Mouse (Mus musculus) heart, embryonic 12.5 days (tissue): ENCODE measurements at regions not wholly inside any gene's neighbourhood (a gene's known extent, or its start where the extent isn't known, plus 50 kb on each side); places are given as distances from the start of the nearest gene placed in this dataset.

Source experiments
- ATAC-seq: fragments of 200-750 bp; cut with Nextera tagmentation; 2 replicates; pipeline ENCODE4 v1.8.0; 2017; ENCODE audit warnings: moderate TSS enrichment, moderate library complexity; ENCODE audit not compliant: insufficient number of reproducible peaks, low FRiP score
- H3K27ac ChIP-seq: fragments of 300-500 bp; sonication (generic); 2 replicates; pipeline ENCODE4 v1.5.1; 2016; ENCODE audit warnings: mild to moderate bottlenecking, moderate library complexity; ENCODE audit not compliant: poor library complexity, severe bottlenecking
- H3K27me3 ChIP-seq: fragments of 300-500 bp; sonication (generic); replicated peaks from 2 replicates; pipeline ENCODE4 v1.6.1; 2016; ENCODE audit warnings: mild to moderate bottlenecking, moderate library complexity
- H3K36me3 ChIP-seq: fragments of 300-500 bp; sonication (generic); 2 replicates; pipeline ENCODE4 v1.6.1; 2016; ENCODE audit warnings: mild to moderate bottlenecking, moderate library complexity
- H3K4me1 ChIP-seq: fragments of 300-500 bp; sonication (generic); replicated peaks from 2 replicates; pipeline ENCODE4 v1.6.1; 2016; ENCODE audit warnings: mild to moderate bottlenecking
- H3K4me2 ChIP-seq: fragments of 300-500 bp; sonication (generic); 2 replicates; pipeline ENCODE4 v1.6.1; 2016; ENCODE audit warnings: mild to moderate bottlenecking, moderate library complexity
- H3K4me3 ChIP-seq: fragments of 300-500 bp; sonication (generic); 2 replicates; pipeline ENCODE4 v1.5.1; 2016; ENCODE audit warnings: mild to moderate bottlenecking
- H3K9ac ChIP-seq: fragments of 300-500 bp; sonication (generic); 2 replicates; pipeline ENCODE4 v1.6.1; 2016; ENCODE audit warnings: mild to moderate bottlenecking, moderate library complexity
- H3K9me3 ChIP-seq: fragments of 300-500 bp; sonication (generic); replicated peaks from 2 replicates; pipeline ENCODE4 v1.6.1; 2016; ENCODE audit warnings: mild to moderate bottlenecking, moderate library complexity
- WGBS: fragments of 180-500 bp; shearing (Covaris S2); methylation state at CpG from one replicate; pipeline ENCODE4 v1.1.7; 2016; 5-methylcytosine and 5-hydroxymethylcytosine counted together

DNA sequence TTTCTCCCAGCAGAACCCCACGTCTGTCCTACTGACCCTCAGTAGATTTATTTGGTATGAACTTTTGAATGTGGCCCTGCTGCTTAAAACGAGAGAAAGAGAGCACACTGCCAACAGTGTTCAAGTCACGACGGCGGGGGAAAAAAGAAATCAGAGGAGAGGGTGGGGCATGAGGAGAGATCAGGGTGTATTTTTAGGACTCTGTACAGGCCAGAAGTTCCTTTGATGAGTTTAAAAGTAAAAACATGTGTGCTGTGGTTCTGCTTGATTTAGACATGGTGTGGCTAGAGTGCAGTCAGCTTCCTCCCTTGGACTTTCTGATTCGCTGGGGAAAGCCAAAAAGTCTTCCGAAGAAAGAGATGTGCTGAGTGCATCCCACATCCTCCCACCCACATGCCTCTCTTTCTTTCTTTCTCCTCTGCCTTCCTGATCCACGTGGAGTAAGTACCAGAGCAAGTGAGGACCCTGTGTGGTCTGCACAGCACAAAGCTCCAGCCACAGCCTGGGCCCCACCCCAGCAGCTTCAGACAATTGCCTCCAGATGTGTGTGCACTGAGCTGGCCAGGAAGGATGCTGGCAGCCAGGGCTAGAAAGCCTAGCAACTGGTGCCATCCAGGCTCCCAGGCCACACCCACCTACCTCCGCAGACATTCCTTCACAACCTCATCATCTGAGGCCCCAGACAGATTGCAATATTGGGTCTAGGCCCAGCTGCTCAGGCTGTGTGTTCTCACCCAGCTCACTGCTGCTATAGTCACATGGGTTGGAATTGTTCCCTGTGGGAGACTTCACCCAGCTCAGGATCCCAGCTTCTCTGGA is 78.5 kb upstream of the Cdh5 start:
- Histone ChIP-seq H3K27me3 (peaks cover 6% of the 10 kb centered on the region; the same call in 1 of the 2 replicates), H3K9ac (no peak overlapping the region), H3K36me3 (no peaks in the 10 kb centered on the region), H3K9me3 (no peaks in the 10 kb centered on the region), H3K4me1 (peaks cover 20% of the 10 kb centered on the region), H3K4me2 (no peak overlapping the region), H3K4me3 (no peak overlapping the region), H3K27ac (peak overlapping the region; percentile 36; the same call in 1 of the 2 replicates)
- ATAC-seq, result peak; percentile 55; the same call in 1 of the 2 replicates
- 41% methylated on average over 9 of the region's 9 CpGs for WGBS

- no peak for ATAC-seq
- Histone ChIP-seq H3K4me3 (no peak overlapping the region), H3K4me1 (peaks cover 17% of the 10 kb centered on the region), H3K9ac (no peak overlapping the region), H3K9me3 (peaks cover 5% of the 10 kb centered on the region), H3K36me3 (no peaks in the 10 kb centered on the region), H3K27me3 (0 out of 2 replicates have a peak, but pooled peaks cover 6% of the 10 kb centered on the region), H3K4me2 (no peak overlapping the region), H3K27ac (no peak overlapping the region)
- WGBS, result 77% methylated on average over 11 of the region's 11 CpGs
Measured at GRCm38 (mm10) chr8:104027161-104027821, 74.1 kb upstream of the Cdh5 start.

DNA sequence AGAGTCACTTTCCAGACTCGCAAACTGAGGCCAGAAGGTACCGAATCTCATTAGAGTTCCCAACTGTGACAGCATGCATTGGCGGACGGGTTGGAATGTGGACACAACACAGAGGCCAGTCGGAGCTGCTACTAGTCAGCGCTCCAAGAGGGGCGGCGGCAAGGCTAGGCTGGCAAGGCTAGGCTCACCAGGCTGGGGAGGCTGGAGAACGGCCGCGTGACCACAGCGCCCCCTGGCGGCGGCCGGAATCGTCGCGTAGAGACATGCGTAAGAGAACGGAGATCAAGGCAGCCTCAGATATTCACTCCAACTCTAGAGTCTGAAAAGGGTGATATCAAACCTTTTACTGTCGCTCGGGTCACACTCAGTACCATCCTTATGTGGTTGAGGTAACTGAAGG is 72.8 kb upstream of the Cdh5 start:
- peaks cover 5% of the 10 kb centered on the region for H3K9me3 ChIP-seq
- H3K4me1 ChIP-seq, result peaks cover 9% of the 10 kb centered on the region
- H3K4me3 ChIP-seq, result no peak overlapping the region
- H3K36me3 ChIP-seq, result no peaks in the 10 kb centered on the region
- H3K27me3 ChIP-seq, result 0 out of 2 replicates have a peak, but pooled peaks cover 6% of the 10 kb centered on the region
- WGBS, result 2% methylated on average over 22 of the region's 22 CpGs
- no peak overlapping the region for H3K9ac ChIP-seq
- H3K27ac ChIP-seq, result no peak overlapping the region
- peak; percentile 78 for ATAC-seq
- peak overlapping the region; percentile 59 for H3K4me2 ChIP-seq

DNA sequence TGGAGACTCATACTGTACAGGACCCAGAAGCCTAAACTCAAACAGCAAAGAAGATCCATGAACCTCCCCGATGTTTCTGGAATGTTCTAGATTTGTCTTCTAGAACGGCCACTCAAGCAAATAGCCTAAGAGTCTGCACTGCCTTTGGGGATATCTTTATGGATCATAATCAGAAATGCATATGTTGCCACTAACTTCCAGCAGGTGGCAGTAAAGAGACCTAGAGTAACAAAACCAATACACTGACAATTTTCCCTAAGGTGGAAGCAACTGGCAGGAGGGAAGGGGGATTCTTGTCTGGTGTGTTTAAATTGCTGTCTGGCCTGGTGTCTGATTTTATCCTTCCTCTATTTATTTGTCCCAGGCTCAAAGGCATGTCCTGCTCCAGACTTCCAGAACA is 69.2 kb upstream of the Cdh5 start:
- no peak overlapping the region for H3K9ac ChIP-seq
- H3K27ac ChIP-seq, result no peak overlapping the region
- ATAC-seq, result no peak
- 85% methylated on average over 2 of the region's 2 CpGs for WGBS
- peaks cover 5% of the 10 kb centered on the region for H3K9me3 ChIP-seq
- no peak overlapping the region for H3K4me3 ChIP-seq
- H3K27me3 ChIP-seq, result no peaks in the 10 kb centered on the region
- no peaks in the 10 kb centered on the region for H3K36me3 ChIP-seq
- H3K4me1 ChIP-seq, result peaks cover 3% of the 10 kb centered on the region
- no peak overlapping the region for H3K4me2 ChIP-seq

DNA sequence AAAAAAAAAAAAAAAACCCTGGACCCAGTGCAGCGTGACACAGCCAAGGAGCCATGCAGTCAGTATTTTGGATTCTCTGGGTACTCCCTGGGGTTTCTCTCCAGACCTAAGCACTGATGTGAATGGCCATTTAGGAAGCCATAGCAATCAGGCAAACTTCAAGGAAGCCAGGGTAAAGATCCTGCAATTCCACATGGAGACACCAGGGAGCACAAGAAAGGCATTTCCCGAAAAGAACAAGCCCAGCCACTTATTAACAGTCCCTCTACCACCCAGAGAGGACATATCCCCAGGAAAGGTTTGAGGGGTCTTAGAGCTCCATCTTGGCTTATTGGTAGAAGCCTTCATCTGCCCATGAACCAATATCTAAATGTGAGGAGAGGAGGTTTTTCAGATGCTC is 68.3 kb upstream of the Cdh5 start:
- Histone ChIP-seq H3K27ac (no peak overlapping the region), H3K27me3 (no peaks in the 10 kb centered on the region), H3K4me3 (no peak overlapping the region), H3K9me3 (peaks cover 5% of the 10 kb centered on the region), H3K4me2 (no peak overlapping the region), H3K9ac (no peak overlapping the region), H3K36me3 (no peaks in the 10 kb centered on the region), H3K4me1 (peaks cover 3% of the 10 kb centered on the region)
- no peak for ATAC-seq
- WGBS, result 49% methylated on average over 2 of the region's 2 CpGs

GRCm38 (mm10) chr8:104034286-104034685 is 67.1 kb upstream of the Cdh5 start:
- H3K4me1 ChIP-seq, result no peaks in the 10 kb centered on the region
- no peak overlapping the region for H3K9ac ChIP-seq
- no peaks in the 10 kb centered on the region for H3K36me3 ChIP-seq
- ATAC-seq, result no peak
- WGBS, result 71% methylated on average over 3 of the region's 3 CpGs
- no peak overlapping the region for H3K4me2 ChIP-seq
- no peak overlapping the region for H3K27ac ChIP-seq
- peaks cover 5% of the 10 kb centered on the region for H3K9me3 ChIP-seq
- no peaks in the 10 kb centered on the region for H3K27me3 ChIP-seq
- no peak overlapping the region for H3K4me3 ChIP-seq

DNA sequence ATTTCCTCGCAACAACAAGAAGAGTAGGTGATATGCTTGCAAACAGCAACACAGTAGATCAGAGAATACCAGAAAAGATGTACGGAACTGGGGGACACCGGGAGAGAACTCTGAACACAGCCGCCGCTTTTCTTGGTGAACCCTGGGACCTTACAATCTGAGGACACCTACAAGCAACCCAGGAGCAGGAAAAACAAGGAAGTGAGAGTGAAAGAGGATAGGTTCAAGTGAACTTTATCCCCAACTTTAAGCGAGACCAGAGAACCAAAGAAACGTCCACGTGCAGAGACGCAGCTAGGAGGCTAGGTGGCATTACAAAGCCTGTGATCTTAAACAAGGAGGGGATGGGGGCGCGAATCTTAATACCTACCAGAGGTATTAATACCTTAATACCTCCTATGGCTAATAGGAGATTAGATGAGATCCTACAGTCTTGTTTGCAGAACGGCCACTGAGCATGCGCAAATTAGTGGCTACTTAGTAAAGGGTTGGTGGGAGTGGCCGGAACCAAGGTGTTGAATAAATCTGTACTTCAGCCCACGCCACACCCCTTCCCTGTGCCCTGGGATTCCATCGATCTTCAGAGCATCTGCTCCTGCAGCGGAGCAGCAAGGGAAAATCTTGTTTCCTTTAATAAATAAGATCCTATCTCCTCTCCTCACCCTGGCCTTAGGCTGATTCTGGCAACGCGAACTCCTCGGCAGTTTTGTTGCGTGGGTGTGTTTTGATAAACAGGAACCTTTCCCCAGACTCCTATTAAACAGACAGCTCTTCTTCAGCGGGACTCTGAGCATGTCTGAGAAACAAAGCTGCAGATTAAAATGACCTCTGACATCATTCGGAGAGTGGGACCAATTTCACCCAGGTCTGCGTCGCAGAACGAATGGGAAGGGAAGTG is 64.6 kb upstream of the Cdh5 start:
- Histone ChIP-seq H3K27ac (no peak overlapping the region), H3K4me3 (no peak overlapping the region), H3K36me3 (no peaks in the 10 kb centered on the region), H3K4me2 (no peak overlapping the region), H3K9me3 (no peaks in the 10 kb centered on the region), H3K4me1 (0 out of 2 replicates have a peak, but pooled peaks cover under 1% of the 10 kb centered on the region), H3K27me3 (no peaks in the 10 kb centered on the region), H3K9ac (no peak overlapping the region)
- WGBS, result 70% methylated on average over 26 of the region's 26 CpGs
- ATAC-seq, result no peak

GRCm38 (mm10) chr8:104037611-104038010 is 63.8 kb upstream of the Cdh5 start:
- no peak overlapping the region for H3K27ac ChIP-seq
- no peak overlapping the region for H3K4me2 ChIP-seq
- H3K36me3 ChIP-seq, result no peaks in the 10 kb centered on the region
- H3K9me3 ChIP-seq, result no peaks in the 10 kb centered on the region
- 80% methylated on average over 7 of the region's 7 CpGs for WGBS
- H3K4me3 ChIP-seq, result no peak overlapping the region
- no peak for ATAC-seq
- no peak overlapping the region for H3K9ac ChIP-seq
- peaks cover 8% of the 10 kb centered on the region for H3K4me1 ChIP-seq
- H3K27me3 ChIP-seq, result no peaks in the 10 kb centered on the region

GRCm38 (mm10) chr8:104039526-104039925 is 61.9 kb upstream of the Cdh5 start:
- Histone ChIP-seq H3K9ac (no peak overlapping the region), H3K4me3 (no peak overlapping the region), H3K4me1 (peaks cover 10% of the 10 kb centered on the region), H3K36me3 (no peaks in the 10 kb centered on the region), H3K27me3 (no peaks in the 10 kb centered on the region), H3K4me2 (no peak overlapping the region), H3K9me3 (no peaks in the 10 kb centered on the region), H3K27ac (no peak overlapping the region)
- WGBS, result 53% methylated on average over 12 of the region's 12 CpGs
- ATAC-seq, result peak; percentile 68

DNA sequence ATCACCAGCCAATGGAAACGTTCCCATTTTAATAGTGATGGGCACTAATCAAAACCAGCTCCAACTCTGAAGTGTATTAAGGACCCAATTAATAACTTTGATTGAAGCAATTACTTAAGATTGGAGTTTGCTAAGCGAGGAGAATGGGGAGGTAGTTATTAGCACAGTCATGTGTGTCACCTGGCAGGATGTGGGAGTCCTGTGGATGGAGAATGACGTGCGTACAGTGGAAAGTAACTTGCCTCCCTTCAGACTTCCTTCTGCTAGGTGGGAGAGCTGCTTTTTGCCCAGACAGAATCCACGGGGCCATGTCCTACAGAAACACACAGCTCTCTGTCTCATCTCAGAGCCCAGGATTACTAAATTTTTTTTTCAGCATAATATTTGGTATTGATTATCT is 59.9 kb upstream of the Cdh5 start:
- Histone ChIP-seq H3K27ac (no peak overlapping the region), H3K27me3 (no peaks in the 10 kb centered on the region), H3K9me3 (no peaks in the 10 kb centered on the region; the same call in 1 of the 2 replicates), H3K36me3 (no peaks in the 10 kb centered on the region), H3K4me1 (peaks cover 10% of the 10 kb centered on the region), H3K9ac (no peak overlapping the region), H3K4me3 (no peak overlapping the region), H3K4me2 (no peak overlapping the region)
- 78% methylated on average over 5 of the region's 5 CpGs for WGBS
- no peak for ATAC-seq

DNA sequence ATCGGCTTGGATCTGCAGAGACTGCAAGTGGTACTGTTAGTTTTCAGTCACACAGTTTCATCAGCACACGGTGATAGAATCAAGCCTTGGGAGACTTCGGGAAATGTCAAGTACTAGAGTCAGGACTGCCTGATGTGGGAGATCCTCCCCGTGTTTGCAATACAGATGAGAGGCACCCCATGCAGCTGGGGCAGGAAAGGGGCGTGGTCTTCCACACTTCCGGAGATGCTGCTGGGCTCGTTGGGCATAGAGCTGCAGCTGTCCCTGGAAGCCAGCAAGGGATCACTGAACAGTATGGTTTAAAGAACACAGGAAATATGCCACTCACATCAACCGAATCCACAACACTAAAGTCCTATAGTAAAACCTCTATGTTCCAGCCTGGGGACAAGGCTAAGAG is 59.0 kb upstream of the Cdh5 start:
- H3K4me1 ChIP-seq, result peaks cover 10% of the 10 kb centered on the region
- H3K4me2 ChIP-seq, result peak overlapping the region; percentile 50
- H3K4me3 ChIP-seq, result no peak overlapping the region
- ATAC-seq, result no peak
- no peaks in the 10 kb centered on the region; the same call in 1 of the 2 replicates for H3K9me3 ChIP-seq
- no peaks in the 10 kb centered on the region for H3K36me3 ChIP-seq
- H3K27me3 ChIP-seq, result no peaks in the 10 kb centered on the region
- no peak overlapping the region for H3K9ac ChIP-seq
- WGBS, result 15% methylated on average over 8 of the region's 8 CpGs
- no peak overlapping the region for H3K27ac ChIP-seq
